Mouse (Mus musculus) spleen, adult 2 months (tissue): Measurements from ENCODE around the gene Brinp3. TPM values are rescaled to one million over a fixed set of nuclear protein-coding genes. Genes with fewer than 3 reads are reported as not detected.
"Not testable (repeated sequence)": the region's sequence is repeated elsewhere in the genome, so short reads cannot be mapped to it uniquely, and the experiment has no call there.

Source experiments
- DNase-seq, 2 experiments: peaks; one replicate each; pipeline versions ENCODE4 v3.0.0 to v3.0.0-alpha.2; 2012 to 2021; ENCODE audit warnings: low spot score in 2 of 2, low read depth in 1 of 2
- H3K27ac ChIP-seq: fragments of 200-500 bp; 2 replicates; pipeline ENCODE4 v1.5.1; 2012; ENCODE audit warnings: low read length, inconsistent platforms; ENCODE audit not compliant: insufficient read depth
- H3K27me3 ChIP-seq: fragments of 200-500 bp; 2 replicates; pipeline ENCODE4 v1.6.1; 2012; ENCODE audit warnings: mild to moderate bottlenecking, moderate library complexity, low read length, inconsistent platforms; ENCODE audit not compliant: control insufficient read depth, insufficient read depth
- H3K36me3 ChIP-seq: fragments of 200-500 bp; 2 replicates; pipeline ENCODE4 v1.6.1; 2012; ENCODE audit warnings: mild to moderate bottlenecking, low read length, inconsistent platforms; ENCODE audit not compliant: control insufficient read depth, insufficient read depth
- H3K4me1 ChIP-seq: fragments of 200-500 bp; 2 replicates; pipeline ENCODE4 v1.6.1; 2011; ENCODE audit warnings: inconsistent platforms; ENCODE audit not compliant: control insufficient read depth, insufficient read depth, insufficient read length
- H3K4me3 ChIP-seq: fragments of 200-500 bp; 2 replicates; pipeline ENCODE4 v1.5.1; 2011; ENCODE audit warnings: mild to moderate bottlenecking, inconsistent platforms; ENCODE audit not compliant: insufficient read depth, insufficient read length; ENCODE audit errors: extremely low read depth
- CTCF ChIP-seq: fragments of 200-500 bp; IDR thresholded peaks from 2 replicates; pipeline ENCODE4 v1.5.1; 2011; ENCODE audit warnings: mild to moderate bottlenecking, inconsistent platforms; ENCODE audit not compliant: insufficient read depth, insufficient read length, insufficient replicate concordance; ENCODE audit errors: extremely low read depth
- POLR2A ChIP-seq: fragments of 200-500 bp; IDR thresholded peaks from 2 replicates; pipeline ENCODE4 v1.6.1; 2011; ENCODE audit warnings: low read depth, low read length, inconsistent platforms
- WGBS: fragments of 180-500 bp; shearing (Covaris S2); methylation state at CpG from one replicate; pipeline ENCODE4 v1.1.7; 2018; 5-methylcytosine and 5-hydroxymethylcytosine counted together
- polyA plus RNA-seq: library from polyadenylated mRNA; depleted of rRNA; stranded (reverse); fragments of >200 nt; gene quantifications from 2 replicates; pipeline ENCODE4 v1.2.3, GENCODE M21; 2012

Gene Brinp3
- polyA plus RNA-seq, 1 experiment, result 0.02 TPM

- no peak for DNase-seq
- Histone ChIP-seq H3K27me3 (no peaks in the 10 kb centered on the region), H3K4me3 (no peak overlapping the region), H3K36me3 (no peaks in the 10 kb centered on the region), H3K4me1 (no peaks in the 10 kb centered on the region), H3K27ac (no peak overlapping the region)
- no peak for TF ChIP-seq CTCF
- TF ChIP-seq POLR2A, result no peak
- WGBS, result 68% methylated on average over 2 of the region's 2 CpGs
These were observed 138.3 kb downstream of the Brinp3 start for GRCm38 (mm10) chr1:146632895-146633294.

GRCm38 (mm10) chr1:146657214-146657613 lies 162.7 kb downstream of the Brinp3 start:
- 92% methylated on average over 4 of the region's 4 CpGs for WGBS
- no peaks in the 10 kb centered on the region for H3K36me3 ChIP-seq
- H3K27me3 ChIP-seq, result no peaks in the 10 kb centered on the region
- TF ChIP-seq CTCF (no peak), POLR2A (no peak)
- no peak overlapping the region for H3K4me3 ChIP-seq
- H3K27ac ChIP-seq, result no peak overlapping the region
- no peaks in the 10 kb centered on the region for H3K4me1 ChIP-seq
- DNase-seq, result no peak

GRCm38 (mm10) chr1:146700724-146701123 lies 206.2 kb downstream of the Brinp3 start:
- Histone ChIP-seq H3K4me1 (no peaks in the 10 kb centered on the region), H3K36me3 (no peaks in the 10 kb centered on the region), H3K27me3 (no peaks in the 10 kb centered on the region), H3K27ac (no peak overlapping the region), H3K4me3 (no peak overlapping the region)
- WGBS, result 86% methylated on average over 4 of the region's 4 CpGs
- TF ChIP-seq CTCF, result no peak
- DNase-seq, result no peak

GRCm38 (mm10) chr1:146719556-146719955 lies 225.0 kb downstream of the Brinp3 start:
- no peak for TF ChIP-seq POLR2A
- TF ChIP-seq CTCF, result no peak
- H3K36me3 ChIP-seq, result no peaks in the 10 kb centered on the region
- H3K4me1 ChIP-seq, result no peaks in the 10 kb centered on the region
- H3K27me3 ChIP-seq, result no peaks in the 10 kb centered on the region
- no peak overlapping the region for H3K27ac ChIP-seq
- DNase-seq, result no peak
- H3K4me3 ChIP-seq, result no peak overlapping the region
- 77% methylated on average over 3 of the region's 3 CpGs for WGBS

GRCm38 (mm10) chr1:146724784-146725513 lies 230.4 kb downstream of the Brinp3 start:
- DNase-seq, H3K4me3 ChIP-seq, H3K27me3 ChIP-seq, H3K4me1 ChIP-seq, H3K36me3 ChIP-seq, H3K27ac ChIP-seq: not testable (repeated sequence)
- WGBS, result 7% methylated on average over 35 of the region's 35 CpGs

GRCm38 (mm10) chr1:146751066-146751465 lies 256.5 kb downstream of the Brinp3 start:
- DNase-seq, result no peak
- Histone ChIP-seq H3K27ac (no peak overlapping the region), H3K36me3 (no peaks in the 10 kb centered on the region), H3K4me3 (no peak overlapping the region), H3K27me3 (no peaks in the 10 kb centered on the region), H3K4me1 (no peaks in the 10 kb centered on the region)
- no peak for TF ChIP-seq CTCF
- TF ChIP-seq POLR2A, result no peak

- Histone ChIP-seq H3K4me1 (no peaks in the 10 kb centered on the region), H3K36me3 (no peaks in the 10 kb centered on the region), H3K27ac (no peak overlapping the region), H3K27me3 (no peaks in the 10 kb centered on the region), H3K4me3 (no peak overlapping the region)
- TF ChIP-seq CTCF (no peak), POLR2A (no peak)
- DNase-seq, result no peak
- WGBS, result 81% methylated on average over 4 of the region's 4 CpGs
These were observed 288.7 kb downstream of the Brinp3 start for GRCm38 (mm10) chr1:146783259-146783658.

GRCm38 (mm10) chr1:146787236-146787635 lies 292.7 kb downstream of the Brinp3 start:
- WGBS, result 60% methylated on average over 2 of the region's 2 CpGs
- DNase-seq, result no peak
- Histone ChIP-seq H3K27ac (no peak overlapping the region), H3K27me3 (no peaks in the 10 kb centered on the region), H3K4me3 (no peak overlapping the region), H3K36me3 (no peaks in the 10 kb centered on the region), H3K4me1 (no peaks in the 10 kb centered on the region)
- no peak for TF ChIP-seq CTCF
- TF ChIP-seq POLR2A, result no peak
